Mouse (Mus musculus) liver, embryonic 14.5 days (tissue): Measurements from ENCODE around the gene Gstm6. TPM values are rescaled to one million over a fixed set of nuclear protein-coding genes. Genes with fewer than 3 reads are reported as not detected.
A peak's percentile ranks its signal among the peaks of the same experiment; 100 is the strongest.

Experiments
- ATAC-seq: fragments of 200-750 bp; cut with Nextera tagmentation; 2 replicates; pipeline ENCODE4 v1.8.0; 2017; ENCODE audit warnings: moderate number of reproducible peaks, mild to moderate bottlenecking, moderate library complexity; ENCODE audit not compliant: insufficient read depth
- DNase-seq, 3 experiments: peaks; one replicate each; pipeline ENCODE4 v3.0.0-alpha.2; 2012 to 2013; ENCODE audit warnings: low read depth in 3 of 3, low spot score in 3 of 3
- H3K27ac ChIP-seq: fragments of 300-500 bp; sonication (generic); 2 replicates; pipeline ENCODE4 v1.5.1; 2014; ENCODE audit warnings: moderate library complexity, mild to moderate bottlenecking, control low read depth, inconsistent platforms
- H3K27me3 ChIP-seq: fragments of 300-500 bp; sonication (generic); 2 replicates; pipeline ENCODE4 v1.6.1; 2014; ENCODE audit warnings: mild to moderate bottlenecking, low read length, moderate library complexity; ENCODE audit not compliant: control insufficient read depth, insufficient read depth
- H3K36me3 ChIP-seq: fragments of 300-500 bp; sonication (generic); replicated peaks from 2 replicates; pipeline ENCODE4 v1.6.1; 2014; ENCODE audit warnings: low read depth; ENCODE audit not compliant: control insufficient read depth, insufficient read depth
- H3K4me1 ChIP-seq, 2 experiments: fragments of 200-500 bp in 1 of 2; fragments of 300-500 bp in 1 of 2; sonication (generic) in 1 of 2; replicated peaks; 2 replicates each; pipeline ENCODE4 v1.6.1; 2012 to 2014; ENCODE audit warnings: antibody characterized with exemption in 1 of 2, inconsistent platforms in 1 of 2, low read length in 1 of 2; ENCODE audit not compliant: control insufficient read depth in 2 of 2, insufficient read depth in 2 of 2
- H3K4me2 ChIP-seq: fragments of 300-500 bp; sonication (generic); 2 replicates; pipeline ENCODE4 v1.6.1; 2014; ENCODE audit warnings: low read depth, mild to moderate bottlenecking, control low read depth, moderate library complexity
- H3K4me3 ChIP-seq, 2 experiments: fragments of 200-500 bp in 1 of 2; fragments of 300-500 bp in 1 of 2; sonication (generic) in 1 of 2; 2 replicates each; pipeline ENCODE4 v1.5.1; 2012 to 2014; ENCODE audit warnings: low read depth in 2 of 2, low read length in 2 of 2, mild to moderate bottlenecking in 2 of 2, control low read depth in 1 of 2, inconsistent platforms in 1 of 2, moderate library complexity in 1 of 2; ENCODE audit not compliant: insufficient read depth in 1 of 2
- H3K9ac ChIP-seq: fragments of 300-500 bp; sonication (generic); replicated peaks from 2 replicates; pipeline ENCODE4 v1.6.1; 2014; ENCODE audit warnings: mild to moderate bottlenecking, control low read depth, moderate library complexity
- H3K9me3 ChIP-seq: fragments of 300-500 bp; sonication (generic); 2 replicates; pipeline ENCODE4 v1.6.1; 2016; ENCODE audit warnings: low read length, mixed read lengths; ENCODE audit not compliant: control insufficient read depth
- CTCF ChIP-seq: IDR thresholded peaks from 2 replicates; pipeline ENCODE4 v1.5.1; 2016; ENCODE audit warnings: antibody characterized with exemption, low read depth, control low read depth
- EP300 ChIP-seq: IDR thresholded peaks from 2 replicates; pipeline ENCODE4 v1.6.1; 2016; ENCODE audit warnings: antibody characterized with exemption, low read depth
- WGBS: fragments of 180-500 bp; shearing (Covaris S2); extraction: QIAGEN DNeasy Blood & Tissue Kit; methylation state at CpG from one replicate; pipeline ENCODE4 v1.1.7; 2014; ENCODE audit not compliant: insufficient replicate concordance; 5-methylcytosine and 5-hydroxymethylcytosine counted together
- polyA plus RNA-seq, 2 experiments: library from polyadenylated mRNA; depleted of rRNA in 1 of 2; stranded (reverse) in 1 of 2; unstranded in 1 of 2; fragments of >200 nt; fragmentation: Nextera tagmentation in 1 of 2; extraction: Ambion mirVana in 1 of 2; gene quantifications; 2 replicates each; pipeline versions ENCODE4 v1.2.1 to v1.2.3; 2012 to 2014

Gstm6 gene
- polyA plus RNA-seq, 2 experiments: 6.2 to 12.8 TPM

GRCm38 (mm10) chr3:107935268-107935667 lies 8.3 kb downstream of the Gstm6 start:
- DNase-seq (no peak), ATAC-seq (no peak)
- Histone ChIP-seq H3K4me3 (no peak overlapping the region), H3K36me3 (no peaks in the 10 kb centered on the region), H3K4me1 (peaks cover 0 to 7% of the 10 kb centered on the region in 2 experiments; a peak in 1 of 4 replicates), H3K9me3 (no peaks in the 10 kb centered on the region), H3K9ac (no peak overlapping the region), H3K4me2 (no peak overlapping the region), H3K27ac (no peak overlapping the region), H3K27me3 (no peaks in the 10 kb centered on the region)
- TF ChIP-seq CTCF: no peak
- no peak for TF ChIP-seq EP300
- 54% methylated on average over 3 of the region's 3 CpGs for WGBS

GRCm38 (mm10) chr3:107932128-107932527 lies 11.4 kb downstream of the Gstm6 start:
- Histone ChIP-seq H3K36me3 (no peaks in the 10 kb centered on the region), H3K9me3 (no peaks in the 10 kb centered on the region), H3K27me3 (no peaks in the 10 kb centered on the region), H3K4me2 (no peak overlapping the region), H3K27ac (no peak overlapping the region), H3K4me1 (0 out of 4 replicates have a peak, but pooled peaks cover 0 to 3% of the 10 kb centered on the region in 2 experiments), H3K9ac (no peak overlapping the region), H3K4me3 (no peak overlapping the region)
- TF ChIP-seq EP300 (no peak), CTCF (no peak)
- ATAC-seq: no peak
- WGBS: 72% methylated on average over 6 of the region's 6 CpGs
- no peak for DNase-seq

- peak within 1 kb of the TSS; percentile 6 to 44; a peak in 3 of 4 replicates for H3K4me3 ChIP-seq
- WGBS: 6% methylated on average over 10 of the region's 10 CpGs
- peak within 1 kb of the TSS; percentile 58 for H3K4me2 ChIP-seq
- H3K27ac ChIP-seq: no peak within 1 kb of the TSS
- ATAC-seq (peak; percentile 85), DNase-seq (peak; percentile 67 to 70 (median 68))
- no peaks in the 10 kb centered on the region for H3K36me3 ChIP-seq
- 0 out of 4 replicates have a peak, but pooled peaks cover 0 to 3% of the 10 kb centered on the region in 2 experiments for H3K4me1 ChIP-seq
- no peaks in the 10 kb centered on the region for H3K27me3 ChIP-seq
- TF ChIP-seq CTCF (peak; percentile 35), EP300 (no peak)
- H3K9me3 ChIP-seq: no peaks in the 10 kb centered on the region
- no peak within 1 kb of the TSS for H3K9ac ChIP-seq
These were observed 11.9 kb downstream of the Gstm6 start, which contains the start of gene Gstm7 for GRCm38 (mm10) chr3:107931670-107932069. TSS of gene Gstm7 (minus strand) at chr3:107931817.

- H3K27ac ChIP-seq: no peak overlapping the region
- 28% methylated on average over 2 of the region's 2 CpGs for WGBS
- H3K9me3 ChIP-seq: no peaks in the 10 kb centered on the region
- peak overlapping the region; percentile 58 for H3K4me2 ChIP-seq
- TF ChIP-seq CTCF (no peak), EP300 (no peak)
- H3K9ac ChIP-seq: no peak overlapping the region
- 0 out of 4 replicates have a peak, but pooled peaks cover 0 to 3% of the 10 kb centered on the region in 2 experiments for H3K4me1 ChIP-seq
- H3K4me3 ChIP-seq: peak overlapping the region; percentile 6 to 44; a peak in 3 of 4 replicates
- no peaks in the 10 kb centered on the region for H3K36me3 ChIP-seq
- no peaks in the 10 kb centered on the region for H3K27me3 ChIP-seq
- ATAC-seq (no peak), DNase-seq (no peak)
These were observed 12.4 kb downstream of the Gstm6 start for GRCm38 (mm10) chr3:107931134-107931533.

- Histone ChIP-seq H3K27ac (no peak overlapping the region), H3K36me3 (no peaks in the 10 kb centered on the region), H3K9me3 (no peaks in the 10 kb centered on the region), H3K27me3 (no peaks in the 10 kb centered on the region), H3K4me2 (no peak overlapping the region), H3K9ac (no peak overlapping the region), H3K4me1 (0 out of 4 replicates have a peak, but pooled peaks cover 0 to 3% of the 10 kb centered on the region in 2 experiments), H3K4me3 (no peak overlapping the region)
- TF ChIP-seq EP300 (no peak), CTCF (no peak)
- WGBS: 56% methylated on average over 4 of the region's 4 CpGs
- ATAC-seq (no peak), DNase-seq (no peak)
These were observed 13.8 kb downstream of the Gstm6 start for GRCm38 (mm10) chr3:107929731-107930130.
